Mouse (Mus musculus) lung, embryonic 15.5 days (tissue): ENCODE measurements around the gene Atp8b2. TPM values are rescaled to one million over a fixed set of nuclear protein-coding genes. Genes with fewer than 3 reads are reported as not detected.

ENCODE experiments used
- ATAC-seq: fragments of 200-750 bp; cut with Nextera tagmentation; 2 replicates; pipeline ENCODE4 v1.8.0; 2017; ENCODE audit warnings: moderate number of reproducible peaks, borderline replicate concordance; ENCODE audit not compliant: low FRiP score, low TSS enrichment; ENCODE audit errors: extremely low read depth
- H3K27ac ChIP-seq: fragments of 300-500 bp; sonication (generic); 2 replicates; pipeline ENCODE4 v1.5.1; 2015; ENCODE audit warnings: moderate library complexity, mild to moderate bottlenecking, inconsistent platforms
- H3K27me3 ChIP-seq: fragments of 300-500 bp; sonication (generic); 2 replicates; pipeline ENCODE4 v1.6.1; 2015; ENCODE audit warnings: inconsistent platforms
- H3K36me3 ChIP-seq: fragments of 300-500 bp; sonication (generic); 2 replicates; pipeline ENCODE4 v1.6.1; 2015; ENCODE audit warnings: inconsistent platforms
- H3K4me1 ChIP-seq: fragments of 300-500 bp; sonication (generic); 2 replicates; pipeline ENCODE4 v1.6.1; 2015; ENCODE audit warnings: inconsistent platforms
- H3K4me2 ChIP-seq: fragments of 300-500 bp; sonication (generic); 2 replicates; pipeline ENCODE4 v1.6.1; 2015; ENCODE audit warnings: inconsistent platforms, mild to moderate bottlenecking, moderate library complexity
- H3K4me3 ChIP-seq: fragments of 300-500 bp; sonication (generic); 2 replicates; pipeline ENCODE4 v1.5.1; 2015; ENCODE audit warnings: mild to moderate bottlenecking, inconsistent platforms
- H3K9ac ChIP-seq: fragments of 300-500 bp; sonication (generic); 2 replicates; pipeline ENCODE4 v1.6.1; 2015; ENCODE audit warnings: inconsistent platforms
- H3K9me3 ChIP-seq: fragments of 300-500 bp; sonication (generic); 2 replicates; pipeline ENCODE4 v1.6.1; 2016; ENCODE audit warnings: inconsistent platforms
- WGBS: fragments of 180-500 bp; shearing (Covaris S2); methylation state at CpG from one replicate; pipeline ENCODE4 v1.1.7; 2015; 5-methylcytosine and 5-hydroxymethylcytosine counted together
- polyA plus RNA-seq: library from polyadenylated mRNA; unstranded; fragments of >200 nt; fragmentation: Nextera tagmentation; extraction: Ambion mirVana; gene quantifications from 2 replicates; pipeline ENCODE4 v1.2.1, GENCODE M21; 2015

Gene Atp8b2
- polyA plus RNA-seq, 1 experiment from 2014 or later: 14.8 TPM

GRCm38 (mm10) chr3:89956177-89956971 lies 6.9 kb downstream of the Atp8b2 start:
- H3K4me2 ChIP-seq: no peak overlapping the region
- H3K4me1 ChIP-seq: peaks cover 23% of the 10 kb centered on the region
- H3K27me3 ChIP-seq: no peaks in the 10 kb centered on the region
- no peaks in the 10 kb centered on the region for H3K9me3 ChIP-seq
- no peak overlapping the region for H3K27ac ChIP-seq
- WGBS: 82% methylated on average over 7 of the region's 7 CpGs
- no peak for ATAC-seq
- H3K9ac ChIP-seq: no peak overlapping the region
- no peak overlapping the region for H3K4me3 ChIP-seq
- H3K36me3 ChIP-seq: peaks cover 69% of the 10 kb centered on the region

DNA sequence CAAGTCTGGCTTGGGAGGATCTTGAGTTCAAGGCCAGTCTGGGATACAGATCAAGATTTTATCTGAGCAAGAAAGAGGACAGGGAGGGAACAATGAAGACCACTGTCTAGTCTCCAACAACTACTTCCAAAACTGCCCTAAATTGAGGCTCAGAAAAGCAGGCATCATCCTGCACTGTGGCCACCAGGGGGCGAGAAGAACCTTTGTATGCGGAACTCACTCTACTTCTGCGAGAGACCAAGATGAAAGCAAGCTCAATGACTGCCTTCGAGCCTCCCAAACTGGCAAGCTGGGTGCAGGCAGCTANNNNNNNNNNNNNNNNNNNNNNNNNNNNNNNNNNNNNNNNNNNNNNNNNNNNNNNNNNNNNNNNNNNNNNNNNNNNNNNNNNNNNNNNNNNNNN lies 9.9 kb downstream of the Atp8b2 start:
- no peak overlapping the region for H3K9ac ChIP-seq
- H3K4me3 ChIP-seq: no peak overlapping the region
- WGBS: 3% methylated on average over 4 of the region's 4 CpGs
- H3K9me3 ChIP-seq: no peaks in the 10 kb centered on the region
- no peak overlapping the region for H3K4me2 ChIP-seq
- no peak; the same call in 1 of the 2 replicates for ATAC-seq
- peaks cover 90% of the 10 kb centered on the region for H3K36me3 ChIP-seq
- no peaks in the 10 kb centered on the region for H3K4me1 ChIP-seq
- H3K27me3 ChIP-seq: no peaks in the 10 kb centered on the region
- no peak overlapping the region for H3K27ac ChIP-seq

GRCm38 (mm10) chr3:89948655-89949054 lies 14.7 kb downstream of the Atp8b2 start:
- ATAC-seq: no peak
- H3K9ac ChIP-seq: no peak overlapping the region
- H3K27ac ChIP-seq: no peak overlapping the region
- H3K9me3 ChIP-seq: no peaks in the 10 kb centered on the region
- no peaks in the 10 kb centered on the region for H3K4me1 ChIP-seq
- 77% methylated on average over 6 of the region's 6 CpGs for WGBS
- peaks cover 97% of the 10 kb centered on the region for H3K36me3 ChIP-seq
- no peak overlapping the region for H3K4me2 ChIP-seq
- no peaks in the 10 kb centered on the region for H3K27me3 ChIP-seq
- H3K4me3 ChIP-seq: no peak overlapping the region

GRCm38 (mm10) chr3:89948021-89948420 lies 15.3 kb downstream of the Atp8b2 start:
- no peak for ATAC-seq
- Histone ChIP-seq H3K27me3 (no peaks in the 10 kb centered on the region), H3K4me2 (no peak overlapping the region), H3K9me3 (no peaks in the 10 kb centered on the region), H3K9ac (no peak overlapping the region), H3K4me3 (no peak overlapping the region), H3K27ac (no peak overlapping the region), H3K36me3 (peaks cover 99% of the 10 kb centered on the region), H3K4me1 (no peaks in the 10 kb centered on the region)
- 87% methylated on average over 11 of the region's 11 CpGs for WGBS

- H3K27ac ChIP-seq: no peak overlapping the region
- H3K4me1 ChIP-seq: no peaks in the 10 kb centered on the region
- no peak overlapping the region for H3K9ac ChIP-seq
- H3K9me3 ChIP-seq: no peaks in the 10 kb centered on the region
- 79% methylated on average over 8 of the region's 8 CpGs for WGBS
- peaks cover 99% of the 10 kb centered on the region for H3K36me3 ChIP-seq
- ATAC-seq: 0 out of 2 replicates have a peak, but pooled peaks have one; percentile 23
- no peaks in the 10 kb centered on the region for H3K27me3 ChIP-seq
- H3K4me3 ChIP-seq: no peak overlapping the region
- H3K4me2 ChIP-seq: no peak overlapping the region
Measured at GRCm38 (mm10) chr3:89945026-89945425, 18.3 kb downstream of the Atp8b2 start.

DNA sequence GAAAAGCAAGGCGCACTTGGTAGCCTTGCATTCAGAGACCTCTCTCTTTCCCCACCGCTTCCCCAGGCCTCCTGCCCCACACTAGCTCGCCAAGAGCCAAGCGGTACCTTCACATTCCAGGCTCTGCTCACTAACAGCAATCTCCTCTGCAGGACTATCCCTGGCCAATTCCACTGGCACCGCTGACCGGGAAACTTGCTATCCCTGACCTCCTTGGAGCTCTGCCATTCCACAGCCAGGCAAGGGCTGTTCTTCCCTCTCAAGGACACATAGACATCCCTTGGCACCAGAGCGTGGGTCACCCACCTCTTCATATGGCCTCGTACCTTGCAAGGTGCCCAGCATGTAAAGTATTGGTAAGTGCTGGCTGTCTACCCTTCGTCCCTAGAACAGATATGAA lies 20.4 kb downstream of the Atp8b2 start:
- Histone ChIP-seq H3K4me1 (no peaks in the 10 kb centered on the region), H3K27me3 (no peaks in the 10 kb centered on the region), H3K9ac (no peak overlapping the region), H3K36me3 (peaks cover 93% of the 10 kb centered on the region), H3K9me3 (no peaks in the 10 kb centered on the region), H3K4me2 (no peak overlapping the region), H3K27ac (no peak overlapping the region), H3K4me3 (no peak overlapping the region)
- no peak for ATAC-seq
- WGBS: 88% methylated on average over 9 of the region's 9 CpGs

DNA sequence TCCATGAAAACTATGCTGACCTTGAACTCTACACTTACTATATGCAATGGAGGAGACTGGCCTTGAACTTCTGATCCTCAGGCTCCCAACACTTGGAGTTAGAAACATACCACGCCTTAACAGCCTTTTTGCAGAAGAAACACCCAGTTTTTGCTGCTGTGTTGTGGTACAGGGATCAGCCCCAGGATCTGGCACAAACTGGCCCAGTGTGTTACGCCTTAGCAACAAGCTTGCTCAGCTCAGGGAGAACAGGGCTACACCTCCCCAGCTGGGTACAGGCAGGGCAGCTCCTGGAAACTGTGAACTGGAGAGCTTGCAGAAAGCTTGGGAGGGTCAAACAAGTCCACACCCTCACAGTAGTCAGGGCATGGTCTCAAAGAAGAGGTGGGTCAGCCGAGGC lies 26.8 kb downstream of the Atp8b2 start:
- H3K9ac ChIP-seq: no peak overlapping the region
- no peak overlapping the region for H3K4me2 ChIP-seq
- peaks cover 37% of the 10 kb centered on the region for H3K36me3 ChIP-seq
- H3K4me1 ChIP-seq: no peaks in the 10 kb centered on the region
- 82% methylated on average over 3 of the region's 3 CpGs for WGBS
- no peak for ATAC-seq
- no peak overlapping the region for H3K4me3 ChIP-seq
- no peaks in the 10 kb centered on the region for H3K27me3 ChIP-seq
- no peak overlapping the region for H3K27ac ChIP-seq
- H3K9me3 ChIP-seq: no peaks in the 10 kb centered on the region

DNA sequence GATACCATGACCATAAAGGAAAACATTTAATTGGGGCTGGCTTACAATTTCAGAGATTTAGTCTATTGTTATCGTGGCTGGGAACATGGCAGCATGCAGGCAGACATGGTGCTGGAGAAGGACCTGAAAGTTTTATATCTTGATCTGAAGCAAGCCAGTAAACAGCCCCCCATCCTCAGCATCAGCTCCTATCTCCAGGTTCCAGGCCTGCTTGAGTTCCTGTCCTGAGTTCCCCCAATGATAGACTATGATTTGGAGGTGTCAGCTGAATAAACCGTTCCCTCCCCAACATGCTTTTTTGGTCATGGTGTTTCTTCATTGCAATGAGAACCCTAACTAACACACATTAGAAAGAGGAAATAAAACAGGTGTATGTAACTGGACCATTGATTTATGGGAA lies 30.4 kb downstream of the Atp8b2 start:
- Histone ChIP-seq H3K9me3 (no peaks in the 10 kb centered on the region), H3K4me1 (no peaks in the 10 kb centered on the region), H3K27ac (no peak overlapping the region), H3K4me3 (no peak overlapping the region), H3K36me3 (peaks cover 7% of the 10 kb centered on the region), H3K4me2 (no peak overlapping the region), H3K9ac (no peak overlapping the region), H3K27me3 (no peaks in the 10 kb centered on the region)
- no peak for ATAC-seq
- 89% methylated on average over 2 of the region's 2 CpGs for WGBS

DNA sequence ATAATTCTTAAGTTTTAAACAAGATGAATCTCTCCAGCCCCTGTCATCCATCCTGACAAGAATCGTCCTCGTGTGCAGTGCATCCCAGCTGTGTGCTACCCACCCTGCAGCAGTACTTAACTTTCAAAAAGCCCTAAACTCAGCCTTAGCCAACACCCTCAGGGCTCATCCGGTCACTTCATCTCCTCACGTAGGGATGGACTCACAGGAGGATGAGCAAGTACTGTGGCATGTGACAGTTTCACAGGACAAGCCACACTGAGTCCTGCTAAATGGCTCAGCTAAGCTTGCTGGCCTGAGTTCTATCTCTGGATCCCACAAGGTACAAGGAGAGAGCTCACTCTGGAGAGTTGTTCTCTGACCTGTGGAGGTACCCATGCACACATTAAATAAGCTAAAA lies 34.4 kb downstream of the Atp8b2 start:
- no peaks in the 10 kb centered on the region for H3K4me1 ChIP-seq
- H3K4me3 ChIP-seq: no peak overlapping the region
- ATAC-seq: no peak
- H3K36me3 ChIP-seq: no peaks in the 10 kb centered on the region
- no peaks in the 10 kb centered on the region for H3K9me3 ChIP-seq
- no peak overlapping the region for H3K9ac ChIP-seq
- no peak overlapping the region for H3K27ac ChIP-seq
- WGBS: 50% methylated on average over 4 of the region's 4 CpGs
- no peak overlapping the region for H3K4me2 ChIP-seq
- no peaks in the 10 kb centered on the region for H3K27me3 ChIP-seq

- H3K36me3 ChIP-seq: no peaks in the 10 kb centered on the region
- no peak for ATAC-seq
- H3K9ac ChIP-seq: no peak overlapping the region
- H3K4me1 ChIP-seq: no peaks in the 10 kb centered on the region
- H3K27ac ChIP-seq: no peak overlapping the region
- H3K27me3 ChIP-seq: no peaks in the 10 kb centered on the region
- no peak overlapping the region for H3K4me3 ChIP-seq
- H3K9me3 ChIP-seq: no peaks in the 10 kb centered on the region
- WGBS: 90% methylated on average over 1 of the region's 1 CpGs
- H3K4me2 ChIP-seq: no peak overlapping the region
Measured at GRCm38 (mm10) chr3:89926440-89926839, 36.9 kb downstream of the Atp8b2 start.

- H3K9me3 ChIP-seq: no peaks in the 10 kb centered on the region
- 51% methylated on average over 6 of the region's 6 CpGs for WGBS
- H3K27me3 ChIP-seq: no peaks in the 10 kb centered on the region
- no peak overlapping the region for H3K4me3 ChIP-seq
- H3K9ac ChIP-seq: no peak overlapping the region
- H3K4me1 ChIP-seq: no peaks in the 10 kb centered on the region
- H3K4me2 ChIP-seq: no peak overlapping the region
- H3K36me3 ChIP-seq: no peaks in the 10 kb centered on the region
- ATAC-seq: no peak
- H3K27ac ChIP-seq: no peak overlapping the region
Measured at GRCm38 (mm10) chr3:89920711-89921110, 42.6 kb downstream of the Atp8b2 start.

- Histone ChIP-seq H3K4me1 (peaks cover 14% of the 10 kb centered on the region), H3K9ac (no peak overlapping the region), H3K4me3 (no peak overlapping the region), H3K9me3 (no peaks in the 10 kb centered on the region), H3K36me3 (no peaks in the 10 kb centered on the region), H3K27ac (no peak overlapping the region), H3K27me3 (peaks cover 10% of the 10 kb centered on the region; the same call in 1 of the 2 replicates), H3K4me2 (no peak overlapping the region)
- no peak for ATAC-seq
- WGBS: 40% methylated on average over 3 of the region's 3 CpGs
Measured at GRCm38 (mm10) chr3:89917408-89917807, 45.9 kb downstream of the Atp8b2 start.
